Mouse (Mus musculus) liver, embryonic 13.5 days (tissue): ENCODE measurements around the gene Tbc1d1. TPM values are rescaled to one million over a fixed set of nuclear protein-coding genes. Genes with fewer than 3 reads are reported as not detected.

Source experiments
- ATAC-seq: fragments of 200-750 bp; cut with Nextera tagmentation; 2 replicates; pipeline ENCODE4 v1.8.0; 2017; ENCODE audit warnings: low read depth, mild to moderate bottlenecking, moderate number of reproducible peaks, moderate library complexity
- DNase-seq: peaks from one replicate; pipeline ENCODE4 v3.0.0; 2022
- H3K27ac ChIP-seq: fragments of 300-500 bp; sonication (generic); 2 replicates; pipeline ENCODE4 v1.5.1; 2015; ENCODE audit warnings: moderate library complexity, mild to moderate bottlenecking, inconsistent platforms
- H3K27me3 ChIP-seq: fragments of 300-500 bp; sonication (generic); 2 replicates; pipeline ENCODE4 v1.6.1; 2015; ENCODE audit warnings: mild to moderate bottlenecking, inconsistent platforms
- H3K36me3 ChIP-seq: fragments of 300-500 bp; sonication (generic); 2 replicates; pipeline ENCODE4 v1.6.1; 2015; ENCODE audit warnings: mild to moderate bottlenecking, inconsistent platforms
- H3K4me1 ChIP-seq: fragments of 300-500 bp; sonication (generic); replicated peaks from 2 replicates; pipeline ENCODE4 v1.6.1; 2015; ENCODE audit warnings: inconsistent platforms
- H3K4me2 ChIP-seq: fragments of 300-500 bp; sonication (generic); 2 replicates; pipeline ENCODE4 v1.6.1; 2015; ENCODE audit warnings: inconsistent platforms, mild to moderate bottlenecking, moderate library complexity
- H3K4me3 ChIP-seq: fragments of 300-500 bp; sonication (generic); replicated peaks from 2 replicates; pipeline ENCODE4 v1.5.1; 2015; ENCODE audit warnings: mild to moderate bottlenecking, inconsistent platforms
- H3K9ac ChIP-seq: fragments of 300-500 bp; sonication (generic); 2 replicates; pipeline ENCODE4 v1.6.1; 2015; ENCODE audit warnings: mild to moderate bottlenecking, inconsistent platforms
- H3K9me3 ChIP-seq: fragments of 300-500 bp; sonication (generic); replicated peaks from 2 replicates; pipeline ENCODE4 v1.6.1; 2016; ENCODE audit warnings: inconsistent platforms
- WGBS: fragments of 180-500 bp; shearing (Covaris S2); methylation state at CpG from one replicate; pipeline ENCODE4 v1.1.7; 2015; ENCODE audit not compliant: insufficient replicate concordance; 5-methylcytosine and 5-hydroxymethylcytosine counted together
- polyA plus RNA-seq: library from polyadenylated mRNA; unstranded; fragments of >200 nt; fragmentation: Nextera tagmentation; extraction: Ambion mirVana; gene quantifications from 2 replicates; pipeline ENCODE4 v1.2.1, GENCODE M21; 2015

The Tbc1d1 gene
- polyA plus RNA-seq, 1 experiment from 2014 or later: 7.0 TPM

GRCm38 (mm10) chr5:64211284-64211683 lies 55.2 kb downstream of the Tbc1d1 start:
- ATAC-seq: no peak
- DNase-seq: no peak
- 47% methylated on average over 7 of the region's 7 CpGs for WGBS

GRCm38 (mm10) chr5:64212206-64212605 lies 56.1 kb downstream of the Tbc1d1 start:
- Histone ChIP-seq H3K36me3 (no peaks in the 10 kb centered on the region), H3K4me2 (no peak overlapping the region), H3K9me3 (no peaks in the 10 kb centered on the region), H3K4me1 (0 out of 2 replicates have a peak, but pooled peaks cover 3% of the 10 kb centered on the region), H3K27ac (no peak overlapping the region), H3K27me3 (no peaks in the 10 kb centered on the region), H3K9ac (no peak overlapping the region), H3K4me3 (no peak overlapping the region)
- ATAC-seq (no peak), DNase-seq (no peak)
- WGBS: 55% methylated on average over 5 of the region's 5 CpGs

More at GRCm38 (mm10) chr5:64211284-64211683, 55.2 kb downstream of the Tbc1d1 start:
- no peaks in the 10 kb centered on the region for H3K9me3 ChIP-seq
- no peak overlapping the region for H3K27ac ChIP-seq
- no peak overlapping the region for H3K9ac ChIP-seq
- no peaks in the 10 kb centered on the region for H3K36me3 ChIP-seq
- H3K4me1 ChIP-seq: 0 out of 2 replicates have a peak, but pooled peaks cover 3% of the 10 kb centered on the region
- no peak overlapping the region for H3K4me2 ChIP-seq
- H3K4me3 ChIP-seq: no peak overlapping the region
- no peaks in the 10 kb centered on the region for H3K27me3 ChIP-seq

GRCm38 (mm10) chr5:64212619-64213018 lies 56.5 kb downstream of the Tbc1d1 start:
- H3K36me3 ChIP-seq: no peaks in the 10 kb centered on the region
- no peaks in the 10 kb centered on the region for H3K27me3 ChIP-seq
- DNase-seq: no peak
- no peak overlapping the region for H3K9ac ChIP-seq
- no peak overlapping the region for H3K27ac ChIP-seq
- H3K9me3 ChIP-seq: no peaks in the 10 kb centered on the region
- H3K4me2 ChIP-seq: no peak overlapping the region
- H3K4me1 ChIP-seq: 0 out of 2 replicates have a peak, but pooled peaks cover 3% of the 10 kb centered on the region
- no peak for ATAC-seq
- 38% methylated on average over 3 of the region's 3 CpGs for WGBS
- H3K4me3 ChIP-seq: no peak overlapping the region

GRCm38 (mm10) chr5:64215806-64216205 lies 59.7 kb downstream of the Tbc1d1 start:
- H3K4me1 ChIP-seq: 0 out of 2 replicates have a peak, but pooled peaks cover 3% of the 10 kb centered on the region
- ATAC-seq (no peak), DNase-seq (no peak)
- no peaks in the 10 kb centered on the region for H3K27me3 ChIP-seq
- H3K4me3 ChIP-seq: no peak overlapping the region
- no peaks in the 10 kb centered on the region for H3K9me3 ChIP-seq
- WGBS: 89% methylated on average over 5 of the region's 5 CpGs
- no peaks in the 10 kb centered on the region for H3K36me3 ChIP-seq
- H3K9ac ChIP-seq: no peak overlapping the region
- no peak overlapping the region for H3K27ac ChIP-seq
- no peak overlapping the region for H3K4me2 ChIP-seq

GRCm38 (mm10) chr5:64216326-64216725 lies 60.2 kb downstream of the Tbc1d1 start:
- no peak overlapping the region for H3K27ac ChIP-seq
- no peak overlapping the region for H3K9ac ChIP-seq
- H3K4me1 ChIP-seq: 0 out of 2 replicates have a peak, but pooled peaks cover 3% of the 10 kb centered on the region
- no peak overlapping the region for H3K4me3 ChIP-seq
- DNase-seq: no peak
- no peaks in the 10 kb centered on the region for H3K36me3 ChIP-seq
- no peak for ATAC-seq
- H3K9me3 ChIP-seq: no peaks in the 10 kb centered on the region
- no peak overlapping the region for H3K4me2 ChIP-seq
- no peaks in the 10 kb centered on the region for H3K27me3 ChIP-seq
- WGBS: 72% methylated on average over 4 of the region's 4 CpGs

- ATAC-seq: no peak
- no peak overlapping the region for H3K9ac ChIP-seq
- H3K4me3 ChIP-seq: no peak overlapping the region
These were observed 61.2 kb downstream of the Tbc1d1 start for GRCm38 (mm10) chr5:64217256-64217655.

GRCm38 (mm10) chr5:64217816-64218602 lies 61.9 kb downstream of the Tbc1d1 start:
- Histone ChIP-seq H3K4me1 (0 out of 2 replicates have a peak, but pooled peaks cover under 1% of the 10 kb centered on the region), H3K4me3 (no peak overlapping the region), H3K27ac (no peak overlapping the region), H3K27me3 (no peaks in the 10 kb centered on the region), H3K9ac (no peak overlapping the region), H3K4me2 (no peak overlapping the region), H3K9me3 (no peaks in the 10 kb centered on the region), H3K36me3 (no peaks in the 10 kb centered on the region)
- no peak for ATAC-seq
- WGBS: 75% methylated on average over 13 of the region's 13 CpGs
- no peak for DNase-seq

More at GRCm38 (mm10) chr5:64217256-64217655, 61.2 kb downstream of the Tbc1d1 start:
- H3K27me3 ChIP-seq: no peaks in the 10 kb centered on the region
- 68% methylated on average over 8 of the region's 8 CpGs for WGBS
- DNase-seq: no peak
- H3K27ac ChIP-seq: no peak overlapping the region
- H3K36me3 ChIP-seq: no peaks in the 10 kb centered on the region
- 0 out of 2 replicates have a peak, but pooled peaks cover 3% of the 10 kb centered on the region for H3K4me1 ChIP-seq
- no peak overlapping the region for H3K4me2 ChIP-seq
- no peaks in the 10 kb centered on the region for H3K9me3 ChIP-seq

- H3K4me2 ChIP-seq: no peak overlapping the region
- no peak overlapping the region for H3K9ac ChIP-seq
- no peak overlapping the region for H3K4me3 ChIP-seq
- H3K27me3 ChIP-seq: no peaks in the 10 kb centered on the region
- no peak overlapping the region for H3K27ac ChIP-seq
- no peaks in the 10 kb centered on the region for H3K9me3 ChIP-seq
- H3K36me3 ChIP-seq: no peaks in the 10 kb centered on the region
- 66% methylated on average over 7 of the region's 7 CpGs for WGBS
- no peak for ATAC-seq
- H3K4me1 ChIP-seq: no peaks in the 10 kb centered on the region
- no peak for DNase-seq
These were observed 62.5 kb downstream of the Tbc1d1 start for GRCm38 (mm10) chr5:64218603-64218999.

GRCm38 (mm10) chr5:64220776-64221175 lies 64.7 kb downstream of the Tbc1d1 start:
- no peak for ATAC-seq
- no peak for DNase-seq
- H3K4me2 ChIP-seq: no peak overlapping the region
- H3K4me1 ChIP-seq: no peaks in the 10 kb centered on the region
- H3K4me3 ChIP-seq: no peak overlapping the region
- no peak overlapping the region for H3K9ac ChIP-seq
- WGBS: 88% methylated on average over 4 of the region's 4 CpGs
- no peaks in the 10 kb centered on the region for H3K27me3 ChIP-seq
- H3K36me3 ChIP-seq: no peaks in the 10 kb centered on the region
- no peaks in the 10 kb centered on the region for H3K9me3 ChIP-seq
- no peak overlapping the region for H3K27ac ChIP-seq

- ATAC-seq (no peak), DNase-seq (no peak)
- Histone ChIP-seq H3K4me3 (no peak overlapping the region), H3K9ac (no peak overlapping the region), H3K4me2 (no peak overlapping the region), H3K27me3 (no peaks in the 10 kb centered on the region), H3K9me3 (no peaks in the 10 kb centered on the region), H3K36me3 (no peaks in the 10 kb centered on the region), H3K4me1 (peaks cover 15% of the 10 kb centered on the region), H3K27ac (no peak overlapping the region)
- 67% methylated on average over 9 of the region's 9 CpGs for WGBS
These were observed 68.8 kb downstream of the Tbc1d1 start for GRCm38 (mm10) chr5:64224735-64225425.

- Histone ChIP-seq H3K36me3 (no peaks in the 10 kb centered on the region), H3K4me1 (peaks cover 36% of the 10 kb centered on the region), H3K4me2 (no peak overlapping the region), H3K27ac (no peak overlapping the region), H3K4me3 (no peak overlapping the region), H3K27me3 (no peaks in the 10 kb centered on the region), H3K9me3 (no peaks in the 10 kb centered on the region), H3K9ac (no peak overlapping the region)
- DNase-seq (no peak), ATAC-seq (no peak)
- 69% methylated on average over 3 of the region's 3 CpGs for WGBS
These were observed 72.1 kb downstream of the Tbc1d1 start for GRCm38 (mm10) chr5:64228252-64228651.
